Mouse (Mus musculus): ENCODE results near the gene Aldh1a1. TPM values are rescaled to one million over a fixed set of nuclear protein-coding genes. Genes with fewer than 3 reads are reported as not detected.
"Not testable (repeated sequence)": the region's sequence is repeated elsewhere in the genome, so short reads cannot be mapped to it uniquely, and the experiment has no call there.

Gene Aldh1a1
- total RNA-seq (2022), result 100 to 1,000 TPM; 149 to 198 (median 165) TPM

DNA sequence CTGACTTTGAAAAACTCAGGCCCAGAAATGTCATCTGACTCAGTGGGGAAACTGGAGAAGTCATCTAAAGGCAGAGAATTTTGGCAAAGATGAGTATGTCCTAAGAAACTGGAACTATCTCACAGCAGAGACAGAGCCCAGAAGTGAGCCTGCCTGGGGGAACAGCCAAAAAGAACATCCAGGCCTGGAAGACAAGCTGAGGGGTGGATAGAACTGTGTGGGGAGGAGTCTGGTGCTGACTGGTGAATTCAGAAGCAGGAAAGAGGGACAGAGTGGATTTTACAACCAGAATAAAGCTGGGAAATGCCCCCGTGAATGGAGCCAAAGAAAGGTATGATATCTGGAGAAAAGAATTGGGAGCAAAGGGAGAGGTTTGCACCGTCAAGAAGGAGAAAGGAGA lies at the start of gene Aldh1a1:
TSS of gene Aldh1a1 (plus strand) at position 225 of the 400 bp plus-strand sequence.
- peak; percentile 65 to 76 for DNase-seq (ENCODE audit: low spot score in 2 of 2)

- DNase-seq (ENCODE audit: low spot score in 2 of 2), result no peak
Observed at GRCm38 (mm10) chr19:20447807-20448206, 44.7 kb upstream of the Aldh1a1 start.

- DNase-seq (ENCODE audit: low spot score in 2 of 2), result no peak
Observed at GRCm38 (mm10) chr19:20449546-20449945, 43.0 kb upstream of the Aldh1a1 start.

DNA sequence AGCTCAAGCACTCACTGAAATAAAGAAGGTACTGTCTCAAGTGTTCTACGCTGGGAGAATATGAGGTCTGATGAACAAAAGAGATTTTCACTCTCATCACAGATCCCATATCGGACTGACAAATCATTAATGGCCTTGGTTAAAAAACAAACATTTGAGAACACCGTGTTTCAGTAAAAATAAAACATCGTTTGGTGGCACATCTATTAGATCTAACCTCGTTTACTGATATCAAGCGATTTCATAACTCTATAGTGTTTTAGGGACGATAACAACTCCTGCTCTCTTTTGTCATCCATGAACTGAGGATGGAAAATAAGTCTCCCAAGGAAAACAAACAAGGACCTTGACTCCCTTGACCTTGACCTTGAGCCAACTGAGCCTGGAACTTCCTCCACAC lies 41.5 kb upstream of the Aldh1a1 start:
- DNase-seq (ENCODE audit: low spot score in 2 of 2), result no peak

- peak; percentile 14 to 46 for DNase-seq (ENCODE audit: low spot score in 2 of 2)
Observed at GRCm38 (mm10) chr19:20484497-20484896, 8.0 kb upstream of the Aldh1a1 start.

DNA sequence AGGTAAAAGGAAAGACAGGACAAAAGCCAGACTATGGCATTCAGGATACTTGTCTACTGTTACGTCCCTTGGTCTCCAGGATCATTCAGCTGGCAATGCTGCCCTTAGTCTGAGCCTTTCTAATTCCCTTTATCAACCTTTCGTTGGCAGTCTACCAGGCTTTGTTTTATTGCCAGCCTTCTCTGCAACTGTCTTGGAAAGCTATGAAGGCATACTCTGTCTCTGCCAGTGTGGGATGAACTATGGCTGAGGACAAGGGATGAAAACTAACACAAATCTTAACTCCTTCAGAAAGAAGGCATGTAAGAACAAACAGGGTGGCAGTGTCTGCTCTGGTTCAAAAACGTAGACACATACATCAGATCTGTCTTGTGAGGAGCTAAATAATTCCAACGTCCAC lies 565 bp upstream of the Aldh1a1 start:
- DNase-seq (ENCODE audit: low spot score in 2 of 2), result peak; percentile 3 to 4

- no peak for DNase-seq (ENCODE audit: low spot score in 2 of 2)
Observed at GRCm38 (mm10) chr19:20496476-20496875, 4.0 kb downstream of the Aldh1a1 start.

GRCm38 (mm10) chr19:20505359-20505758 lies 12.8 kb downstream of the Aldh1a1 start:
- no peak for DNase-seq (ENCODE audit: low spot score in 2 of 2)

DNA sequence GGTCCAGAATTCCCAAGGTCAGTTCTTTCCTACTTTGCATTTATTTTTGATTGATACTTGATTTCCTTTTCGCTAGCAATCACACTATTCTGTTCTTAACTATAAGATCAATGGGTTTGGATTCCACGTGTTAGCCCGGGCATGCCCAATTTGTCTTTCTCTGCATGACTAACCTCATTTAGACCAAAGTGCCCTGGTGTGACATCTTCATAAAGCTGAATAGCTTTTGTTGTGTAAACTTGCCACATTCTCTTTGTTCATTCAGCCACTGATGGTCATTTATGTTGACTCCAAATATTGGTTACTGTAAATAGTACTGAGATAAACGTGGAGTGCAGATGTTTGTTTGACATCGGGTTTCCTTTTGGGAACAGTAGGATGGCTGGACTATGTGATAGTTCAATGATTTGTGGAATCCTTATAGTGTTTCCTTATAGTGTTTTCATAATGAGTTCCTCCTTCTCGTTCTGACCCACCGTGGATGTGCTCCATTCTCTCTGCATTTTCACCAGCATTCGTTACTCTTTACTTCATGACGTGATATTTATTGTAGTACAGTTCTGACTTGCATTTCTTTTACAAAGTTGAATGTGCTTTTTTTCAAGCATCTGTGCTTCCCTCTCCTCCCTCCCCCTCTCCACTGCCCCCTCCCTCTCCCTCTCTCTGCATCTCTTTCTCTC lies 14.6 kb downstream of the Aldh1a1 start:
- DNase-seq (ENCODE audit: low spot score in 2 of 2), result no peak

GRCm38 (mm10) chr19:20508609-20509008 lies 16.1 kb downstream of the Aldh1a1 start:
- no peak for DNase-seq (ENCODE audit: low spot score in 2 of 2)

GRCm38 (mm10) chr19:20511971-20512370 lies 19.5 kb downstream of the Aldh1a1 start:
- DNase-seq (ENCODE audit: low spot score in 2 of 2), result no peak

DNA sequence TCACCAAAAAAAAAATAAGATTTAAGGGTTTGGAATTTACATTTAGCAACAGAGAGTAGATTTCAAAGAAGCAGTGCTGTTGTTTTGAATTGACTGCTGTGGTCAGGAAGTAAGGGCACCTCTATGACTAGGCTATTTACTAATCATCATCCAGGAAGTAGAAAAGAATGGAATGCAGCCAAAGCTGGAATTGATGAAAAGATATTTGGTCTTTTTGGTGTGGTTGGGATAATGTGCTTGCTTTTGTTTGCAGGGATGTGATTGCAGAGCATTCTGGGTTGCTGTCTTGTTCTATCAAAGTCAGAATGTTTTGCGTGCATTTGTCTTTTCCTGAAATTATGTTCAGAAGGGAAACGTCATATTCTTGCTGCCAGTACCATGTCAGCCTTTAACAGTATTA lies 20.7 kb downstream of the Aldh1a1 start:
- no peak for DNase-seq (ENCODE audit: low spot score in 2 of 2)

DNA sequence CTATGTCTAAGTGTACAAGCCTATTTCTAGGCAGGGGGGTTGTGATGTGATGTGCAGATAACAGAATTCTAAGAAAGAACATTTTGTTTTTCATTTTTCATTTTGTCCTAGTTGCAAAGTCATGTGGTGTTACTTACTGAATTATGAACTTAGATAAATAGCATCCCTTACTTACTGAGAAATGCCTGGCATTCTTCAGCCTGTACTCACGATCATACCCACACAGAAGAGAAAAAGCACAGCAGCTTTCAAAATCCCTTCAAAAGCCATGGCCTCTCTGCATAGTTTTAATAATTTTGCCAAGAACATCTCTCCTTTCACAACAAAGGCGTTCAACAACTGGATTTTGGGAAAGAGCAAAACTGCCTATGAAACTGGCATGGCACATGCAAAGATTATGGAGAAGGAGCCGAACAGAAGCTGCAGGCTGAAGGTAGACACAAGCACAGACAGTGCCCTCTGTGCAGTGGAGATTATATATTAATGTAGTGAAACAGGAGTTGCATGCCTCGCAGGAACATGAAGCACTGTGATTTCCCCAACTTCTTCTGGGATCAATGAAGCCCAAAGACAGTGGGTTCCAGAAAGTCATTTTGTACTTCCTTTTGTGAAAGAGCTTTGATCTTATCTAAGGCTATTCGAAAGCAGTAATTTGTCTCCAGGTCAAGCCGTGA lies 21.3 kb downstream of the Aldh1a1 start:
- no peak for DNase-seq (ENCODE audit: low spot score in 2 of 2)

GRCm38 (mm10) chr19:20516481-20516880 lies 24.0 kb downstream of the Aldh1a1 start:
- DNase-seq (ENCODE audit: low spot score in 2 of 2), result no peak

GRCm38 (mm10) chr19:20529156-20529555 lies 36.6 kb downstream of the Aldh1a1 start:
- DNase-seq (ENCODE audit: low spot score in 2 of 2), result not testable (repeated sequence)

DNA sequence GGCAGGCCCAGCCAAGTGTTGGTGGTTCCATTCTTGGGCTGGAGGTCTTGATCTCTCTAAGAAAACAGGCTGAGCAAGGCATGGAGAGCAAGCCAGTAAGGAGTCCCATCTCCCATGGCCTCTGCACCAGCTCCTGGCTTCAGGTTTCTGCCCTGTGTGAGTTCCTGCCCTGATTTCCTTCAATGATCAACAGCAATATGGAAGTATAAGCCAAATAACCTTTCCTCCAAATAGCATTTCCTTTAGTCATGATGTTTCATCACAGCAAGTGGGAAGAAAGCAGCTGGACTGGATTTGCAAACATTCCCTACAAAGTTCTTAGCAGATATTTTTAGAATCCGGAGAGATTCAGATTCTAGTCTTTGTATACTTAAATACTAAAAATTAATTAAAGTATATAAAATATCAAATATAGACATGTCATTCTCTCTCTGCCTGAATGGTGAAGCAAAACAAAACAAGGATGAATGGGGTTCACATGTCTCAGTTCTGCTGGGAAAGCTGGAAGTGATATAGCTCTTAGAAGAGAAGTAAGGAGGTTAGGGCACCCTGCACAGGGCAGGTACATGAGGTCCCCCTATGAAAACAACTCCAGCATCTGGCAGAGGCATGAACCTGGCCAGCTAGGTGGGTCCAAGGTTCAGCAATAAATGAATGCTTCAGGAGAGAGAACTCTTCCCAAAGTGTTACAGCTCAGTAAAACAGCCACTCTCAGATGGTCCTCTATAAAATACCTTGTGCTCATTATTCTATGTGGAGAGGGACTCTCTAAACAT lies 37.6 kb downstream of the Aldh1a1 start:
- DNase-seq (ENCODE audit: low spot score in 2 of 2), result peak in 1 of 2 experiments; percentile 16

- DNase-seq (ENCODE audit: low spot score in 2 of 2), result no peak
Observed at GRCm38 (mm10) chr19:20536538-20536937, 44.0 kb downstream of the Aldh1a1 start.

GRCm38 (mm10) chr19:20541044-20541443 lies 48.5 kb downstream of the Aldh1a1 start:
- DNase-seq (ENCODE audit: low spot score in 2 of 2), result no peak

DNA sequence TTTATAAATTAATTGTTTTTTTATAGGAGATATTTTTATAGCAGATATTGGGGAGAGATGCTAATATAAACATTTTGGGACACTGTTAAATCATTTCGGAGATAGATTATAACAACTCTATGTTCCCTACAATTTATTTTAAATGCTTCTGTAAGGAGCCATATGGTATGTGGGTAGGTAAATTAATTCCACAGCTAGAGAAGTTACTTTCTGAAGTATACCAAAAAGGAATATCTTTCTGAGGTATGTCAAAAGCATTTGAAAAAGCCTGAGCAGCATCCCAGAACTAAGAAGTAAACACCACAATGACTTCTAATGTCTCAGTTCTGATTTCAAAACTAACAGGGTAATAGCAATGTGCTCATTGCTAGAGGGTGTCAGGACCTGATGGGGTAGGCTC lies 49.4 kb downstream of the Aldh1a1 start:
- DNase-seq (ENCODE audit: low spot score in 2 of 2), result no peak

- DNase-seq (ENCODE audit: low spot score in 2 of 2), result no peak
Observed at GRCm38 (mm10) chr19:20543816-20544215, 51.3 kb downstream of the Aldh1a1 start.

DNA sequence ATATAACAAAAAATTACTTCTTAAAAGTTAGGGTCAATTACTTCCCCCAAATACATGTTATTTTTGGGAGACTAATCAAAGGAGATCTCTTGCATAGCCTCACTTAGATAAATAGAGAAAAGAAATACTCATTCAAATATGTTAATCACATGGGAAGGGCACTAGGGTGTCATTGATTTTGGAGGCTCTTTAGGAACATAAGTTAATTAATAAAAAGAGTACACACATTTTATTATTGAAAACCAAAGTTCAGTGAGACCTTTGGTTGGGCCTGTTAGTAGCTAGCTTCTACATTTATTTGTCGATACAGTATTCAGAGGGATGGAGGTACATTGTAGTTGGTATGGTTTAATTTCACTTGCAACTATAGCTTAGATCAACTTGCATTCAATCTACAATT lies 52.4 kb downstream of the Aldh1a1 start:
- no peak for DNase-seq (ENCODE audit: low spot score in 2 of 2)

DNA sequence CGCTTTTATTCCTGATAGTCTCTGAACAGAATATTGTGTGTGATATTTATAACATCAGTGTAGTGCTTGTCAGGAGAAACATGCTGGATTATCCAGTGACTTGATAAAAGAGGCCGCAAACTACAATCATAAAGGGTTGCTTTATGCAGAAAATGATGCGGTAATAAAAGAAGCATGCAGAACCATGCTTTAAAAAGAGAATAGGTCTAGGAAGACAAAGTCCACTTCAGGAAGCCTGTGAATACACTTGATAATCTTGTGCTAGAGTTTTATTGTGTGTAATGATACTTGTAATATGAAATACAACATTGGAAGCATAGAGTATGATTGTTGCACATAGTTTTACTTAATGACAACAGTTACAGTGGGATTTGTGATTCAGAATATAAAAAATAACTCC lies 54.5 kb downstream of the Aldh1a1 start:
- DNase-seq (ENCODE audit: low spot score in 2 of 2), result no peak
